Comparison of ENCODE assay signal across 8 mouse cellular contexts in the genomic region with DNA sequence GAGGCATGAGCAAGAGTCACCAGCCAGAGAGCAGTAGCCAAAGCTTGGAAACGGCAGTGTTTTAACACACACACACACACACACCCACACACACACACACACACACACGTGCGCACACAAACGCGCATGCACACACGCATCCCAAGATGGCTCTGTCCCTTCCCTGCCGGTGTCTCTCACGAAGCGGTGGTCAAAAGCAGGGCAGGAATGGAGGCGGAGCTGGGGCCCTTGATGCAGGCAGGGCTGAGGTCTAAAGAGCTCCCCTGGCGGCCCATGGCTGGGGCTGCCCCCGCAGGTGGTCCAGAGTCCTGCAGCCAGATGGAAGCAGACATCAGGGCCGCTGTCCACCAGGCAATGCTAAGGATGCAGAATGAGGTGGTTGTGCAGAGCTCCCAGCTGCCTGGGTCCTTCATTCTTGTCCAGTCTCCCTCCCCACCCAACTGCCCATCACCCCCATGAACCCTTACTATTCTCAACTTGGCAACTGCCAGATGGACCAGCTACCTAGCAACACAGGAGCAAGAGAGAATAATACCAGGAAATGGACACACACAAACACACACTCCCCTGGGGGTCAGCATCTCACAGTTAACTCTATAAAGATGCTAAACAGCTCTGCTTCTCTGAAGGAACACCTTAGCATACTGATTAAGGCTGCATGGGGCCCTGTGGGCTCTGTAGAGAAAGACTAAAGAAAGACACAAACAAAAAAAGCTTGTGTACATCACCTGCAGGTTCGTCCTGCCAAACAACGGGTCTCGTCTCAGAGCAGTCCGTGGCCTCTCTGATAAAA. TPM values are rescaled to one million over a fixed set of nuclear protein-coding genes. Genes with fewer than 3 reads are reported as not detected.
A peak's percentile ranks its signal among the peaks of the same experiment; 100 is the strongest.
DNase-seq lines count a peak whose midpoint lies in the region; ATAC-seq and TF ChIP-seq lines count a peak whose summit lies in the region.

A gene (minus strand): TSS at position 209 of the 793 bp plus-strand sequence.

- peak within 1 kb of the TSS; percentile 54 for H3K9ac ChIP-seq in embryonic facial prominence, embryonic 14.5 days (ENCODE audit: low read depth, low read length)
- H3K9ac ChIP-seq in intestine, embryonic 15.5 days = 0 out of 2 replicates have a peak within 1 kb of the TSS, but pooled peaks have one; percentile 15
- no peak within 1 kb of the TSS for H3K9ac ChIP-seq in liver, embryonic 14.5 days (replicated peaks)
- no peak within 1 kb of the TSS for H3K9ac ChIP-seq in stomach, embryonic 15.5 days

- 0 out of 2 replicates have a peak, but pooled peaks have one; percentile 15 for TF ChIP-seq CTCF in liver, embryonic 14.5 days (IDR thresholded peaks at IDR 0.05; ENCODE audit: low read depth)

- intact Hi-C loops in gastrocnemius, postnatal 14 days (cut with DNase I; ENCODE audit: low total_unique reads) = no loop called here

- peak within 1 kb of the TSS; percentile 68 for H3K4me2 ChIP-seq in embryonic facial prominence, embryonic 14.5 days (ENCODE audit: low read depth, low read length)
- H3K4me2 ChIP-seq in intestine, embryonic 15.5 days (replicated peaks) = peak within 1 kb of the TSS; percentile 66
- no peak within 1 kb of the TSS for H3K4me2 ChIP-seq in liver, embryonic 14.5 days (ENCODE audit: low read depth)
- H3K4me2 ChIP-seq in stomach, embryonic 15.5 days = peak within 1 kb of the TSS; percentile 51

- peak; percentile 57 to 73 for DNase-seq in kidney, postnatal 4 days
- DNase-seq in kidney, adult 18-20 months = no peak
- peak; percentile 33 for DNase-seq in embryonic facial prominence, embryonic 14.5 days (ENCODE audit: low spot score)
- no peak for DNase-seq in liver, embryonic 14.5 days (ENCODE audit: low read depth in 3 of 3, low spot score in 3 of 3)
- no peak for DNase-seq in gastrocnemius, postnatal 14 days
- no peak for DNase-seq in kidney, adult 9 months

- H3K4me1 ChIP-seq in embryonic facial prominence, embryonic 14.5 days (ENCODE audit: control insufficient read depth, insufficient read depth, low read length) = peaks cover 8% of the 10 kb centered on the region; the same call in 1 of the 2 replicates
- no peaks in the 10 kb centered on the region; the same call in 1 of the 2 replicates for H3K4me1 ChIP-seq in intestine, embryonic 15.5 days (replicated peaks)
- H3K4me1 ChIP-seq in liver, embryonic 14.5 days (replicated peaks; ENCODE audit: control insufficient read depth in 2 of 2, insufficient read depth in 2 of 2, low read length in 1 of 2) = no peaks in the 10 kb centered on the region
- peaks cover 3% of the 10 kb centered on the region; the same call in 1 of the 2 replicates for H3K4me1 ChIP-seq in stomach, embryonic 15.5 days

- H3K36me3 ChIP-seq in embryonic facial prominence, embryonic 14.5 days (ENCODE audit: control insufficient read depth, insufficient read depth, low read length) = no peaks in the 10 kb centered on the region
- H3K36me3 ChIP-seq in intestine, embryonic 15.5 days = no peaks in the 10 kb centered on the region
- H3K36me3 ChIP-seq in liver, embryonic 14.5 days (replicated peaks; ENCODE audit: control insufficient read depth, insufficient read depth, low read depth) = no peaks in the 10 kb centered on the region
- H3K36me3 ChIP-seq in stomach, embryonic 15.5 days = no peaks in the 10 kb centered on the region

- peak within 1 kb of the TSS; percentile 41 for H3K4me3 ChIP-seq in embryonic facial prominence, embryonic 14.5 days (ENCODE audit: low read depth, low read length)
- peak within 1 kb of the TSS; percentile 25 for H3K4me3 ChIP-seq in intestine, embryonic 15.5 days (replicated peaks)
- no peak within 1 kb of the TSS for H3K4me3 ChIP-seq in liver, embryonic 14.5 days (ENCODE audit: insufficient read depth in 1 of 2, low read depth in 2 of 2, low read length in 2 of 2)
- peak within 1 kb of the TSS; percentile 19; the same call in 1 of the 2 replicates for H3K4me3 ChIP-seq in stomach, embryonic 15.5 days (replicated peaks)

- 0 out of 2 replicates have a peak, but pooled peaks cover 6% of the 10 kb centered on the region for H3K9me3 ChIP-seq in embryonic facial prominence, embryonic 14.5 days (ENCODE audit: control insufficient read depth, low read length)
- H3K9me3 ChIP-seq in intestine, embryonic 15.5 days = no peaks in the 10 kb centered on the region
- H3K9me3 ChIP-seq in liver, embryonic 14.5 days (ENCODE audit: control insufficient read depth, low read length) = no peaks in the 10 kb centered on the region; the same call in 1 of the 2 replicates
- no peaks in the 10 kb centered on the region for H3K9me3 ChIP-seq in stomach, embryonic 15.5 days

- H3K27me3 ChIP-seq in embryonic facial prominence, embryonic 14.5 days (replicated peaks; ENCODE audit: control insufficient read depth, insufficient read depth, low read length) = peaks cover 17% of the 10 kb centered on the region
- no peaks in the 10 kb centered on the region for H3K27me3 ChIP-seq in intestine, embryonic 15.5 days (replicated peaks)
- no peaks in the 10 kb centered on the region; the same call in 1 of the 2 replicates for H3K27me3 ChIP-seq in liver, embryonic 14.5 days (ENCODE audit: control insufficient read depth, insufficient read depth, low read length)
- peaks cover 5% of the 10 kb centered on the region for H3K27me3 ChIP-seq in stomach, embryonic 15.5 days (replicated peaks)

- H3K27ac ChIP-seq in embryonic facial prominence, embryonic 14.5 days (replicated peaks; ENCODE audit: low read depth, low read length) = no peak within 1 kb of the TSS
- no peak within 1 kb of the TSS for H3K27ac ChIP-seq in intestine, embryonic 15.5 days
- no peak within 1 kb of the TSS for H3K27ac ChIP-seq in liver, embryonic 14.5 days
- H3K27ac ChIP-seq in stomach, embryonic 15.5 days = no peak within 1 kb of the TSS

- no peak for TF ChIP-seq EP300 in liver, embryonic 14.5 days (IDR thresholded peaks at IDR 0.05; ENCODE audit: low read depth)

- peak; percentile 81; the same call in 1 of the 2 replicates for ATAC-seq in embryonic facial prominence, embryonic 14.5 days (ENCODE audit: low read depth)
- ATAC-seq in intestine, embryonic 15.5 days = peak; percentile 70
- ATAC-seq in liver, embryonic 14.5 days (ENCODE audit: insufficient read depth) = no peak
- no peak; the same call in 1 of the 2 replicates for ATAC-seq in stomach, embryonic 15.5 days (ENCODE audit: insufficient read depth, low FRiP score, low read depth)

- WGBS in embryonic facial prominence, embryonic 14.5 days = 12% methylated on average over 12 of the region's 17 CpGs
- WGBS in intestine, embryonic 15.5 days = 12% methylated on average over 17 of the region's 17 CpGs
- 11% methylated on average over 17 of the region's 17 CpGs for WGBS in liver, embryonic 14.5 days (ENCODE audit: insufficient replicate concordance)
- WGBS in stomach, embryonic 15.5 days = 11% methylated on average over 17 of the region's 17 CpGs

RNA-seq across cellular contexts. Expression of the gene that starts here (rescaled TPM):
- polyA plus RNA-seq in embryonic facial prominence, embryonic 14.5 days (2014; fragmentation: Nextera tagmentation; extraction: Ambion mirVana) = 0.21 and 0.66 TPM in 2 replicates
- 0.98 and 1.5 TPM in 2 replicates for polyA plus RNA-seq in intestine, embryonic 15.5 days (2015; fragmentation: Nextera tagmentation; extraction: Ambion mirVana)
- polyA plus RNA-seq in liver, embryonic 14.5 days (2012; rRNA removed) = 0.01 and 0.04 TPM in 2 replicates
- not detected in 2 replicates for polyA plus RNA-seq in liver, embryonic 14.5 days (2014; fragmentation: Nextera tagmentation; extraction: Ambion mirVana)
- 0.63 and 0.95 TPM in 2 replicates for polyA plus RNA-seq in stomach, embryonic 15.5 days (2015; fragmentation: Nextera tagmentation; extraction: Ambion mirVana)
- total RNA-seq in gastrocnemius, postnatal 14 days (2021) = under 1 TPM in 1 of 2 experiments, not detected in 1; 0.12 TPM

Comparison
In these comparisons a context has a peak if more than half of its experiments do, and no peak if none do; other contexts are left out.
1. DNase-seq: peak in kidney, postnatal 4 days (2 of 2); none in kidney, adult 18-20 months (single experiment), liver, embryonic 14.5 days (0 of 3), gastrocnemius, postnatal 14 days (single experiment) and kidney, adult 9 months (single experiment).
2. Peak in DNase-seq, ATAC-seq, H3K4me3 ChIP-seq, H3K9ac ChIP-seq and H3K4me2 ChIP-seq in embryonic facial prominence, embryonic 14.5 days; RNA of the gene not detected or under 1 TPM.
3. H3K4me3 ChIP-seq: peak in intestine, embryonic 15.5 days (single experiment) and stomach, embryonic 15.5 days (single experiment); none in liver, embryonic 14.5 days (0 of 2).